Mouse (Mus musculus): ENCODE measurements around the gene Nipa1. TPM values are rescaled to one million over a fixed set of nuclear protein-coding genes. Genes with fewer than 3 reads are reported as not detected.
"Not testable (repeated sequence)": the region's sequence is repeated elsewhere in the genome, so short reads cannot be mapped to it uniquely, and the experiment has no call there.

Nipa1 gene
- polyA plus RNA-seq, 1 experiment from 2014 or later: 6.8 TPM

- Histone ChIP-seq H3K9me3 (no peaks in the 10 kb centered on the region), H3K27ac (peak overlapping the region; percentile 91), H3K4me1 (no peaks in the 10 kb centered on the region), H3K27me3 (ENCODE audit: insufficient read depth, poor library complexity, severe bottlenecking) (no peaks in the 10 kb centered on the region), H3K4me3 (peak overlapping the region; percentile 85), H3K36me3 (no peaks in the 10 kb centered on the region)
- DNase-seq (ENCODE audit: low spot score): peak; percentile 83
- under 1% methylated on average over 71 of the region's 71 CpGs for WGBS
Measured at GRCm38 (mm10) chr7:56018972-56019929, 503 bp downstream of the Nipa1 start.

- 44% methylated on average over 7 of the region's 7 CpGs for WGBS
- peak overlapping the region; percentile 85 for H3K4me3 ChIP-seq
- DNase-seq (ENCODE audit: low spot score): no peak
- no peaks in the 10 kb centered on the region for H3K36me3 ChIP-seq
- peak overlapping the region; percentile 91 for H3K27ac ChIP-seq
- no peaks in the 10 kb centered on the region for H3K27me3 ChIP-seq (ENCODE audit: insufficient read depth, poor library complexity, severe bottlenecking)
- H3K9me3 ChIP-seq: no peaks in the 10 kb centered on the region
- H3K4me1 ChIP-seq: no peaks in the 10 kb centered on the region
Measured at GRCm38 (mm10) chr7:56018446-56018971, 1.2 kb downstream of the Nipa1 start.

GRCm38 (mm10) chr7:56017761-56018160 lies 2.0 kb downstream of the Nipa1 start:
- Histone ChIP-seq H3K4me1 (no peaks in the 10 kb centered on the region), H3K36me3 (no peaks in the 10 kb centered on the region), H3K4me3 (no peak overlapping the region), H3K27ac (no peak overlapping the region), H3K27me3 (ENCODE audit: insufficient read depth, poor library complexity, severe bottlenecking) (no peaks in the 10 kb centered on the region), H3K9me3 (no peaks in the 10 kb centered on the region)
- 75% methylated on average over 3 of the region's 3 CpGs for WGBS
- DNase-seq (ENCODE audit: low spot score): no peak

- Histone ChIP-seq H3K4me1 (no peaks in the 10 kb centered on the region), H3K27ac (peak overlapping the region; percentile 69; the same call in 1 of the 2 replicates), H3K4me3 (no peak overlapping the region), H3K9me3 (no peaks in the 10 kb centered on the region), H3K27me3 (ENCODE audit: insufficient read depth, poor library complexity, severe bottlenecking) (no peaks in the 10 kb centered on the region), H3K36me3 (no peaks in the 10 kb centered on the region)
- 93% methylated on average over 7 of the region's 7 CpGs for WGBS
- no peak for DNase-seq (ENCODE audit: low spot score)
Measured at GRCm38 (mm10) chr7:56015837-56016236, 3.9 kb downstream of the Nipa1 start.

- no peak overlapping the region for H3K4me3 ChIP-seq
- H3K27me3 ChIP-seq (ENCODE audit: insufficient read depth, poor library complexity, severe bottlenecking): no peaks in the 10 kb centered on the region
- H3K27ac ChIP-seq: peak overlapping the region; percentile 69; the same call in 1 of the 2 replicates
- H3K36me3 ChIP-seq: no peaks in the 10 kb centered on the region
- no peaks in the 10 kb centered on the region for H3K4me1 ChIP-seq
- DNase-seq (ENCODE audit: low spot score): peak; percentile 90
- H3K9me3 ChIP-seq: no peaks in the 10 kb centered on the region
- 47% methylated on average over 6 of the region's 6 CpGs for WGBS
Measured at GRCm38 (mm10) chr7:56015172-56015571, 4.6 kb downstream of the Nipa1 start.

- WGBS: 89% methylated on average over 9 of the region's 18 CpGs
Measured at GRCm38 (mm10) chr7:56014002-56014702, 5.6 kb downstream of the Nipa1 start.

GRCm38 (mm10) chr7:56013261-56014001 lies 6.3 kb downstream of the Nipa1 start:
- no peak for DNase-seq (ENCODE audit: low spot score)
- Histone ChIP-seq H3K27ac (no peak overlapping the region), H3K36me3 (no peaks in the 10 kb centered on the region), H3K4me3 (no peak overlapping the region), H3K9me3 (no peaks in the 10 kb centered on the region), H3K27me3 (ENCODE audit: insufficient read depth, poor library complexity, severe bottlenecking) (no peaks in the 10 kb centered on the region), H3K4me1 (no peaks in the 10 kb centered on the region)
- 97% methylated on average over 14 of the region's 14 CpGs for WGBS

More at GRCm38 (mm10) chr7:56014002-56014702, 5.6 kb downstream of the Nipa1 start:
- not testable (repeated sequence) for H3K4me1 ChIP-seq; H3K4me3 ChIP-seq; H3K9me3 ChIP-seq; H3K27ac ChIP-seq; DNase-seq (ENCODE audit: low spot score); H3K36me3 ChIP-seq; H3K27me3 ChIP-seq (ENCODE audit: insufficient read depth, poor library complexity, severe bottlenecking)

GRCm38 (mm10) chr7:56011018-56011333 lies 8.8 kb downstream of the Nipa1 start:
- no peak overlapping the region for H3K27ac ChIP-seq

GRCm38 (mm10) chr7:56010318-56011017 lies 9.3 kb downstream of the Nipa1 start:
- Histone ChIP-seq H3K36me3 (no peaks in the 10 kb centered on the region), H3K27ac (no peak overlapping the region), H3K4me1 (no peaks in the 10 kb centered on the region), H3K4me3 (no peak overlapping the region), H3K27me3 (ENCODE audit: insufficient read depth, poor library complexity, severe bottlenecking) (no peaks in the 10 kb centered on the region), H3K9me3 (no peaks in the 10 kb centered on the region; the same call in 1 of the 2 replicates)
- WGBS: 88% methylated on average over 4 of the region's 4 CpGs
- no peak for DNase-seq (ENCODE audit: low spot score)

More at GRCm38 (mm10) chr7:56011018-56011333, 8.8 kb downstream of the Nipa1 start:
- H3K36me3 ChIP-seq: no peaks in the 10 kb centered on the region
- H3K4me1 ChIP-seq: no peaks in the 10 kb centered on the region
- no peak overlapping the region for H3K4me3 ChIP-seq
- no peaks in the 10 kb centered on the region; the same call in 1 of the 2 replicates for H3K9me3 ChIP-seq
- no peak for DNase-seq (ENCODE audit: low spot score)
- no peaks in the 10 kb centered on the region for H3K27me3 ChIP-seq (ENCODE audit: insufficient read depth, poor library complexity, severe bottlenecking)

GRCm38 (mm10) chr7:55998997-55999396 lies 20.8 kb downstream of the Nipa1 start:
- Histone ChIP-seq H3K27ac (no peak overlapping the region), H3K9me3 (no peaks in the 10 kb centered on the region), H3K27me3 (ENCODE audit: insufficient read depth, poor library complexity, severe bottlenecking) (no peaks in the 10 kb centered on the region), H3K4me1 (peaks cover 6% of the 10 kb centered on the region), H3K4me3 (no peak overlapping the region), H3K36me3 (no peaks in the 10 kb centered on the region)
- 27% methylated on average over 3 of the region's 4 CpGs for WGBS
- DNase-seq (ENCODE audit: low spot score): no peak

- H3K27me3 ChIP-seq (ENCODE audit: insufficient read depth, poor library complexity, severe bottlenecking): no peaks in the 10 kb centered on the region
- no peak for DNase-seq (ENCODE audit: low spot score)
- no peaks in the 10 kb centered on the region for H3K9me3 ChIP-seq
- WGBS: 75% methylated on average over 4 of the region's 4 CpGs
- H3K4me1 ChIP-seq: peaks cover 6% of the 10 kb centered on the region
- H3K36me3 ChIP-seq: no peaks in the 10 kb centered on the region
- H3K27ac ChIP-seq: no peak overlapping the region
- H3K4me3 ChIP-seq: no peak overlapping the region
Measured at GRCm38 (mm10) chr7:55995013-55995412, 24.7 kb downstream of the Nipa1 start.

GRCm38 (mm10) chr7:55991858-55992257 lies 27.9 kb downstream of the Nipa1 start:
- no peaks in the 10 kb centered on the region for H3K9me3 ChIP-seq
- WGBS: 83% methylated on average over 7 of the region's 7 CpGs
- H3K4me3 ChIP-seq: no peak overlapping the region
- H3K4me1 ChIP-seq: no peaks in the 10 kb centered on the region
- DNase-seq (ENCODE audit: low spot score): no peak
- no peaks in the 10 kb centered on the region for H3K36me3 ChIP-seq
- H3K27me3 ChIP-seq (ENCODE audit: insufficient read depth, poor library complexity, severe bottlenecking): no peaks in the 10 kb centered on the region
- no peak overlapping the region for H3K27ac ChIP-seq

Measured in heart, embryonic 10.5 days (tissue).